Comparison of ENCODE assay signal across 8 mouse cellular contexts in the genomic region with DNA sequence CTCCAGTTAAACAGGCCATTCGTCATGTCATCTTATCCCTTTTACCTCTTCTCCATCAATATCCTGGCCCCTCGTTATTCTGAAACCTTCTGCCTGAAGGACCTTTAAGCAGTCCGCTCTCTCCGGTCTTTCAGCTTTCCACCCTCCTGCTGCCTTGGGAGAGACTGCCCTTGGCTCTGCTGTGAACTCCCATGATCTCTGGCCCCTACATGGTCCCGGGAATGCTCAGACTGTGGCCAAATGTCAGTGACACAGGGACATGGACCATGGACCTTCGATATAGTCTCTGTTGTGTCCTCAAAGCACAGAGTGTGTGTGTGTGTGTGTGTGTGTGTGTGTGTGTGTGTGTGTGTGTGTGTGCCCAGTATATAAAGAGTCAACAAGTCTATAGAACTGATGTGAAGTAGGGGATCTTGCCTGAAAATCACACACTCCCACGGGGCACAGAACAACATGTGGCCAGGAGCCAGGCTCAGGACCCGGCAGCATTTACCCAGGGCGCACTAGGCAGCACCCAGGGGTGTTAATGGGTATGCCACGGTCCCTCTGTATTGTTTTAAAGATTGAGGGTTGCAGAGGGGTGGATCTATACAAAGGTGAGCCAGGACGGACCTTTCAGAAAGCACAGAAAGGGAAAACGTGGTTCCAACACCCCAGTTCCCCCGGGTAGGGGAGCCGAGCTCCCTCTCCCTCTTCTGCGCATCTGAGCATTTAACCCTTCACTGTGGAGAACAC. TPM values are rescaled to one million over a fixed set of nuclear protein-coding genes. Genes with fewer than 3 reads are reported as not detected.
DNase-seq lines count a peak whose midpoint lies in the region; ATAC-seq and TF ChIP-seq lines count a peak whose summit lies in the region.

No protein-coding gene starts in this region.

- no peaks in the 10 kb centered on the region for H3K27me3 ChIP-seq in cerebellum, adult 2 months (ENCODE audit: control insufficient read depth, insufficient read depth, low read length)
- no peaks in the 10 kb centered on the region for H3K27me3 ChIP-seq in lung, embryonic 16.5 days (ENCODE audit: control insufficient read depth, insufficient read depth, low read depth, low read length)
- H3K27me3 ChIP-seq in limb, embryonic 15.5 days: no peaks in the 10 kb centered on the region
- no peaks in the 10 kb centered on the region for H3K27me3 ChIP-seq in stomach, postnatal 0 days (ENCODE audit: control insufficient read depth, insufficient read depth, low read length)

- no peak overlapping the region for H3K4me2 ChIP-seq in lung, embryonic 16.5 days (ENCODE audit: low read depth, low read length)
- 0 out of 2 replicates have a peak overlapping the region, but pooled peaks have one; percentile 1 for H3K4me2 ChIP-seq in limb, embryonic 15.5 days
- H3K4me2 ChIP-seq in stomach, postnatal 0 days (replicated peaks; ENCODE audit: low read depth): no peak overlapping the region

- no peak for ATAC-seq in lung, embryonic 16.5 days (ENCODE audit: low read depth)
- ATAC-seq in limb, embryonic 15.5 days (ENCODE audit: insufficient number of reproducible peaks, low FRiP score, low TSS enrichment, low read depth): no peak
- no peak for ATAC-seq in stomach, postnatal 0 days (ENCODE audit: low FRiP score, low TSS enrichment)

- WGBS in cerebellum, adult 2 months: 17% methylated on average over 15 of the region's 15 CpGs
- WGBS in lung, embryonic 16.5 days: 41% methylated on average over 15 of the region's 15 CpGs
- WGBS in limb, embryonic 15.5 days: 41% methylated on average over 14 of the region's 15 CpGs
- 42% methylated on average over 15 of the region's 15 CpGs for WGBS in stomach, postnatal 0 days

- peak in 1 of 2 experiments; percentile 32 for DNase-seq in cerebellum, adult 2 months
- DNase-seq in cerebellum, postnatal 4 days (ENCODE audit: low spot score in 2 of 2): no peak
- no peak for DNase-seq in lung, postnatal 36 days
- no peak for DNase-seq in stomach, postnatal 0 days (ENCODE audit: low spot score)
- no peak for DNase-seq in thymus, postnatal 14 days
- no peak for DNase-seq in layer of hippocampus, adult 18-20 months (ENCODE audit: low spot score in 2 of 2)

- peaks cover 59% of the 10 kb centered on the region for H3K4me1 ChIP-seq in cerebellum, adult 2 months (ENCODE audit: control insufficient read depth, insufficient read depth, low read length)
- H3K4me1 ChIP-seq in lung, embryonic 16.5 days (replicated peaks; ENCODE audit: control insufficient read depth, insufficient read depth, low read length): peaks cover 70% of the 10 kb centered on the region
- peaks cover 91% of the 10 kb centered on the region for H3K4me1 ChIP-seq in limb, embryonic 15.5 days
- H3K4me1 ChIP-seq in stomach, postnatal 0 days (replicated peaks; ENCODE audit: control insufficient read depth, insufficient read depth): peaks cover 21% of the 10 kb centered on the region

- peak overlapping the region; percentile 90 for H3K27ac ChIP-seq in cerebellum, adult 2 months (ENCODE audit: insufficient read depth, low read length)
- peak overlapping the region; percentile 45; the same call in 1 of the 2 replicates for H3K27ac ChIP-seq in lung, embryonic 16.5 days (ENCODE audit: low read length)
- 0 out of 2 replicates have a peak overlapping the region, but pooled peaks have one; percentile 83 for H3K27ac ChIP-seq in limb, embryonic 15.5 days
- no peak overlapping the region for H3K27ac ChIP-seq in stomach, postnatal 0 days (replicated peaks)

- TF ChIP-seq EP300 in stomach, postnatal 0 days (optimal IDR thresholded peaks at IDR 0.05): no peak

- H3K36me3 ChIP-seq in lung, embryonic 16.5 days (ENCODE audit: control insufficient read depth, insufficient read depth, low read length): no peaks in the 10 kb centered on the region
- no peaks in the 10 kb centered on the region for H3K36me3 ChIP-seq in limb, embryonic 15.5 days
- no peaks in the 10 kb centered on the region for H3K36me3 ChIP-seq in stomach, postnatal 0 days (ENCODE audit: control insufficient read depth, insufficient read depth, low read length)

- peak overlapping the region; percentile 5; the same call in 1 of the 2 replicates for H3K9ac ChIP-seq in lung, embryonic 16.5 days (ENCODE audit: low read length)
- H3K9ac ChIP-seq in limb, embryonic 15.5 days: no peak overlapping the region
- H3K9ac ChIP-seq in stomach, postnatal 0 days (ENCODE audit: low read length): 0 out of 2 replicates have a peak overlapping the region, but pooled peaks have one; percentile 2

- TF ChIP-seq CTCF in cerebellum, adult 2 months (IDR thresholded peaks at IDR 0.05; ENCODE audit: borderline replicate concordance, insufficient read depth, low read depth, low read length): no peak
- no peak for TF ChIP-seq CTCF in stomach, postnatal 0 days (IDR thresholded peaks at IDR 0.05; ENCODE audit: low read depth)

- H3K4me3 ChIP-seq in cerebellum, adult 2 months (replicated peaks; ENCODE audit: insufficient read depth, low read depth, low read length): no peak overlapping the region
- H3K4me3 ChIP-seq in lung, embryonic 16.5 days (ENCODE audit: low read length): no peak overlapping the region
- H3K4me3 ChIP-seq in limb, embryonic 15.5 days: no peak overlapping the region
- H3K4me3 ChIP-seq in stomach, postnatal 0 days (ENCODE audit: low read depth, low read length): no peak overlapping the region

- TF ChIP-seq POLR2A in cerebellum, adult 2 months (IDR thresholded peaks at IDR 0.05; ENCODE audit: borderline replicate concordance, insufficient read depth, low read length): no peak

- no peaks in the 10 kb centered on the region for H3K9me3 ChIP-seq in lung, embryonic 16.5 days (ENCODE audit: control insufficient read depth, low read length)
- no peaks in the 10 kb centered on the region for H3K9me3 ChIP-seq in limb, embryonic 15.5 days
- no peaks in the 10 kb centered on the region for H3K9me3 ChIP-seq in stomach, postnatal 0 days (ENCODE audit: control insufficient read depth, low read length)

RNA-seq across cellular contexts. Expression of a gene that starts 23.1 kb away (rescaled TPM):
- 47.3 and 56.6 TPM in 2 replicates for polyA plus RNA-seq in cerebellum, adult 2 months (2012; rRNA removed)
- polyA plus RNA-seq in lung, embryonic 16.5 days (2015; fragmentation: Nextera tagmentation; extraction: Ambion mirVana): 17.8 and 18.0 TPM in 2 replicates
- polyA plus RNA-seq in limb, embryonic 15.5 days (2015; fragmentation: Nextera tagmentation; extraction: Ambion mirVana): 25.4 and 25.8 TPM in 2 replicates
- 12.7 and 13.9 TPM in 2 replicates for polyA plus RNA-seq in stomach, postnatal 0 days (2015; fragmentation: Nextera tagmentation; extraction: Ambion mirVana)
- 10 to 100 TPM; 33.9 to 37.0 TPM for total RNA-seq in layer of hippocampus, adult 18-20 months (2021)

RNA-seq across cellular contexts. Expression of a gene that starts 23.5 kb away (rescaled TPM):
- polyA plus RNA-seq in cerebellum, adult 2 months (2012; rRNA removed): 1.8 and 2.0 TPM in 2 replicates
- 1.2 and 1.9 TPM in 2 replicates for polyA plus RNA-seq in lung, embryonic 16.5 days (2015; fragmentation: Nextera tagmentation; extraction: Ambion mirVana)
- polyA plus RNA-seq in limb, embryonic 15.5 days (2015; fragmentation: Nextera tagmentation; extraction: Ambion mirVana): 0.38 TPM in 2 replicates
- polyA plus RNA-seq in stomach, postnatal 0 days (2015; fragmentation: Nextera tagmentation; extraction: Ambion mirVana): 0.25 and 0.36 TPM in 2 replicates
- total RNA-seq in layer of hippocampus, adult 18-20 months (2021): 1 to 10 TPM in 1 of 2 experiments, under 1 TPM in 1; 0.99 to 1.0 TPM

RNA-seq across cellular contexts. Expression of a gene that starts 47.1 kb away (rescaled TPM):
- polyA plus RNA-seq in cerebellum, adult 2 months (2012; rRNA removed): 43.7 and 47.3 TPM in 2 replicates
- polyA plus RNA-seq in lung, embryonic 16.5 days (2015; fragmentation: Nextera tagmentation; extraction: Ambion mirVana): 13.8 and 14.0 TPM in 2 replicates
- polyA plus RNA-seq in limb, embryonic 15.5 days (2015; fragmentation: Nextera tagmentation; extraction: Ambion mirVana): 13.8 TPM in 2 replicates
- 12.1 TPM in 2 replicates for polyA plus RNA-seq in stomach, postnatal 0 days (2015; fragmentation: Nextera tagmentation; extraction: Ambion mirVana)
- total RNA-seq in layer of hippocampus, adult 18-20 months (2021): 10 to 100 TPM; 27.5 to 29.5 TPM

RNA-seq across cellular contexts. Expression of a gene that starts 47.2 kb away (rescaled TPM):
- polyA plus RNA-seq in cerebellum, adult 2 months (2012; rRNA removed): 24.1 and 25.4 TPM in 2 replicates
- 36.8 and 37.8 TPM in 2 replicates for polyA plus RNA-seq in lung, embryonic 16.5 days (2015; fragmentation: Nextera tagmentation; extraction: Ambion mirVana)
- 39.4 and 41.7 TPM in 2 replicates for polyA plus RNA-seq in limb, embryonic 15.5 days (2015; fragmentation: Nextera tagmentation; extraction: Ambion mirVana)
- 22.5 and 23.0 TPM in 2 replicates for polyA plus RNA-seq in stomach, postnatal 0 days (2015; fragmentation: Nextera tagmentation; extraction: Ambion mirVana)
- 10 to 100 TPM; 39.3 to 40.5 TPM for total RNA-seq in layer of hippocampus, adult 18-20 months (2021)

RNA-seq across cellular contexts. Expression of a gene that starts 54.4 kb away (rescaled TPM):
- 8.2 TPM in 2 replicates for polyA plus RNA-seq in cerebellum, adult 2 months (2012; rRNA removed)
- 8.5 and 8.6 TPM in 2 replicates for polyA plus RNA-seq in lung, embryonic 16.5 days (2015; fragmentation: Nextera tagmentation; extraction: Ambion mirVana)
- 12.0 and 13.4 TPM in 2 replicates for polyA plus RNA-seq in limb, embryonic 15.5 days (2015; fragmentation: Nextera tagmentation; extraction: Ambion mirVana)
- polyA plus RNA-seq in stomach, postnatal 0 days (2015; fragmentation: Nextera tagmentation; extraction: Ambion mirVana): 4.9 and 5.2 TPM in 2 replicates
- 10 to 100 TPM in 1 of 2 experiments, 1 to 10 TPM in 1; 7.8 to 11.8 TPM for total RNA-seq in layer of hippocampus, adult 18-20 months (2021)
